Mouse (Mus musculus) brain, embryonic 14.5 days (tissue): ENCODE measurements at regions not wholly inside any gene's neighbourhood (a gene's known extent, or its start where the extent isn't known, plus 50 kb on each side); places are given as distances from the start of the nearest gene placed in this dataset.

Source experiments
- CTCF ChIP-seq: fragments of 200-500 bp; IDR thresholded peaks from 2 replicates; pipeline ENCODE4 v1.5.1; 2012; ENCODE audit warnings: inconsistent platforms, mild to moderate bottlenecking, moderate library complexity, borderline replicate concordance; ENCODE audit not compliant: insufficient read depth, insufficient read length; ENCODE audit errors: extremely low read depth
- POLR2A ChIP-seq: fragments of 200-500 bp; IDR thresholded peaks from 2 replicates; pipeline ENCODE4 v1.6.1; 2012; ENCODE audit warnings: mild to moderate bottlenecking, inconsistent platforms, borderline replicate concordance; ENCODE audit not compliant: poor library complexity, insufficient read depth, insufficient read length, severe bottlenecking; ENCODE audit errors: extremely low read depth

GRCm38 (mm10) chr1:136738030-136738429 lies 113.3 kb downstream of the Zfp281 start:
- TF ChIP-seq CTCF: no peak
- TF ChIP-seq POLR2A: no peak
